Mouse (Mus musculus) midbrain, embryonic 14.5 days (tissue): Measurements from ENCODE around the gene Ip6k1. TPM values are rescaled to one million over a fixed set of nuclear protein-coding genes. Genes with fewer than 3 reads are reported as not detected.
A peak's percentile ranks its signal among the peaks of the same experiment; 100 is the strongest.

Experiments used
- ATAC-seq: fragments of 200-750 bp; cut with Nextera tagmentation; 2 replicates; pipeline ENCODE4 v1.8.0; 2017; ENCODE audit warnings: moderate number of reproducible peaks, moderate library complexity; ENCODE audit not compliant: low FRiP score, low TSS enrichment
- DNase-seq: peaks from one replicate; pipeline ENCODE4 v3.0.0-alpha.2; 2015
- H3K27ac ChIP-seq: fragments of 300-500 bp; sonication (generic); replicated peaks from 2 replicates; pipeline ENCODE4 v1.5.1; 2014; ENCODE audit warnings: mild to moderate bottlenecking, low read depth, low read length, moderate library complexity
- H3K27me3 ChIP-seq: fragments of 300-500 bp; sonication (generic); 2 replicates; pipeline ENCODE4 v1.6.1; 2014; ENCODE audit warnings: low read length, control low read depth, mixed read lengths; ENCODE audit not compliant: control insufficient read depth, insufficient read depth
- H3K36me3 ChIP-seq: fragments of 300-500 bp; sonication (generic); 2 replicates; pipeline ENCODE4 v1.6.1; 2014; ENCODE audit warnings: low read length, control low read depth; ENCODE audit not compliant: control insufficient read depth, insufficient read depth
- H3K4me1 ChIP-seq: fragments of 300-500 bp; sonication (generic); 2 replicates; pipeline ENCODE4 v1.6.1; 2014; ENCODE audit warnings: mild to moderate bottlenecking, antibody characterized with exemption, low read length, control low read depth; ENCODE audit not compliant: control insufficient read depth, insufficient read depth
- H3K4me2 ChIP-seq: fragments of 300-500 bp; sonication (generic); 2 replicates; pipeline ENCODE4 v1.6.1; 2014; ENCODE audit warnings: mild to moderate bottlenecking, low read length, moderate library complexity
- H3K4me3 ChIP-seq: fragments of 300-500 bp; sonication (generic); replicated peaks from 2 replicates; pipeline ENCODE4 v1.5.1; 2014; ENCODE audit warnings: low read depth, low read length
- H3K9ac ChIP-seq: fragments of 300-500 bp; sonication (generic); replicated peaks from 2 replicates; pipeline ENCODE4 v1.6.1; 2014; ENCODE audit warnings: mild to moderate bottlenecking, low read length, moderate library complexity
- H3K9me3 ChIP-seq: fragments of 300-500 bp; sonication (generic); 2 replicates; pipeline ENCODE4 v1.6.1; 2016; ENCODE audit warnings: low read length, control low read depth, mixed read lengths; ENCODE audit not compliant: control insufficient read depth
- WGBS: fragments of 180-500 bp; shearing (Covaris S2); extraction: QIAGEN DNeasy Blood & Tissue Kit; methylation state at CpG from one replicate; pipeline ENCODE4 v1.1.7; 2014; 5-methylcytosine and 5-hydroxymethylcytosine counted together
- polyA plus RNA-seq: library from polyadenylated mRNA; unstranded; fragments of >200 nt; fragmentation: Nextera tagmentation; extraction: Ambion mirVana; gene quantifications from 2 replicates; pipeline ENCODE4 v1.2.1, GENCODE M21; 2014

Ip6k1 gene
- polyA plus RNA-seq, 1 experiment from 2014 or later, result 61.1 TPM

GRCm38 (mm10) chr9:107985131-107986119 is 16.9 kb upstream of the Ip6k1 start, which contains the start of gene Inka1:
Inka1 (minus strand) TSS chr9:107985879.
- DNase-seq (peak; percentile 85), ATAC-seq (peak; percentile 84)
- peak within 1 kb of the TSS; percentile 54 for H3K4me3 ChIP-seq
- 0 out of 2 replicates have a peak, but pooled peaks cover 8% of the 10 kb centered on the region for H3K4me1 ChIP-seq
- no peaks in the 10 kb centered on the region for H3K36me3 ChIP-seq
- no peak within 1 kb of the TSS for H3K27ac ChIP-seq
- peak within 1 kb of the TSS; percentile 62 for H3K9ac ChIP-seq
- peak within 1 kb of the TSS; percentile 75 for H3K4me2 ChIP-seq
- under 1% methylated on average over 58 of the region's 58 CpGs for WGBS
- H3K9me3 ChIP-seq, result no peaks in the 10 kb centered on the region
- peaks cover 13% of the 10 kb centered on the region; the same call in 1 of the 2 replicates for H3K27me3 ChIP-seq

GRCm38 (mm10) chr9:107986376-107986775 is 15.9 kb upstream of the Ip6k1 start:
- H3K9me3 ChIP-seq, result no peaks in the 10 kb centered on the region
- peak overlapping the region; percentile 75 for H3K4me2 ChIP-seq
- H3K27ac ChIP-seq, result no peak overlapping the region
- H3K9ac ChIP-seq, result no peak overlapping the region
- H3K4me3 ChIP-seq, result no peak overlapping the region
- DNase-seq (peak; percentile 88), ATAC-seq (peak; percentile 52; the same call in 1 of the 2 replicates)
- H3K4me1 ChIP-seq, result 0 out of 2 replicates have a peak, but pooled peaks cover 8% of the 10 kb centered on the region
- peaks cover 13% of the 10 kb centered on the region; the same call in 1 of the 2 replicates for H3K27me3 ChIP-seq
- 4% methylated on average over 18 of the region's 18 CpGs for WGBS
- no peaks in the 10 kb centered on the region for H3K36me3 ChIP-seq

- Histone ChIP-seq H3K36me3 (no peaks in the 10 kb centered on the region), H3K9me3 (no peaks in the 10 kb centered on the region), H3K4me2 (no peak overlapping the region), H3K9ac (no peak overlapping the region), H3K4me1 (0 out of 2 replicates have a peak, but pooled peaks cover 8% of the 10 kb centered on the region), H3K4me3 (no peak overlapping the region), H3K27ac (no peak overlapping the region), H3K27me3 (peaks cover 13% of the 10 kb centered on the region; the same call in 1 of the 2 replicates)
- ATAC-seq (no peak), DNase-seq (no peak)
- 85% methylated on average over 3 of the region's 3 CpGs for WGBS
Observed at GRCm38 (mm10) chr9:107987950-107988349, 14.4 kb upstream of the Ip6k1 start.

- Histone ChIP-seq H3K9ac (no peak within 1 kb of the TSS), H3K27me3 (no peaks in the 10 kb centered on the region), H3K4me1 (no peaks in the 10 kb centered on the region), H3K9me3 (no peaks in the 10 kb centered on the region), H3K4me2 (no peak within 1 kb of the TSS), H3K4me3 (no peak within 1 kb of the TSS), H3K36me3 (no peaks in the 10 kb centered on the region), H3K27ac (no peak within 1 kb of the TSS)
- 71% methylated on average over 2 of the region's 2 CpGs for WGBS
- DNase-seq (no peak), ATAC-seq (no peak)
Observed at GRCm38 (mm10) chr9:107992197-107992596, 10.1 kb upstream of the Ip6k1 start, which contains the start of gene Cdhr4. Cdhr4 (plus strand) TSS chr9:107992497.

GRCm38 (mm10) chr9:107993013-107993412 is 9.3 kb upstream of the Ip6k1 start:
- WGBS, result 84% methylated on average over 11 of the region's 11 CpGs
- H3K27me3 ChIP-seq, result no peaks in the 10 kb centered on the region
- H3K36me3 ChIP-seq, result no peaks in the 10 kb centered on the region
- no peak overlapping the region for H3K4me3 ChIP-seq
- DNase-seq (no peak), ATAC-seq (no peak)
- no peak overlapping the region for H3K4me2 ChIP-seq
- H3K4me1 ChIP-seq, result no peaks in the 10 kb centered on the region
- no peaks in the 10 kb centered on the region for H3K9me3 ChIP-seq
- no peak overlapping the region for H3K27ac ChIP-seq
- no peak overlapping the region for H3K9ac ChIP-seq

- ATAC-seq (no peak), DNase-seq (no peak)
- Histone ChIP-seq H3K4me1 (no peaks in the 10 kb centered on the region), H3K27ac (no peak overlapping the region), H3K36me3 (no peaks in the 10 kb centered on the region), H3K4me2 (no peak overlapping the region), H3K27me3 (no peaks in the 10 kb centered on the region), H3K9ac (no peak overlapping the region), H3K9me3 (no peaks in the 10 kb centered on the region), H3K4me3 (no peak overlapping the region)
- WGBS, result 65% methylated on average over 2 of the region's 2 CpGs
Observed at GRCm38 (mm10) chr9:107994464-107994863, 7.8 kb upstream of the Ip6k1 start.

- H3K4me3 ChIP-seq, result no peak overlapping the region
- ATAC-seq (no peak), DNase-seq (no peak)
- no peaks in the 10 kb centered on the region for H3K9me3 ChIP-seq
- H3K27me3 ChIP-seq, result no peaks in the 10 kb centered on the region
- H3K36me3 ChIP-seq, result no peaks in the 10 kb centered on the region
- H3K27ac ChIP-seq, result no peak overlapping the region
- WGBS, result 96% methylated on average over 21 of the region's 21 CpGs
- H3K9ac ChIP-seq, result no peak overlapping the region
- H3K4me1 ChIP-seq, result no peaks in the 10 kb centered on the region
- H3K4me2 ChIP-seq, result no peak overlapping the region
Observed at GRCm38 (mm10) chr9:107995513-107995912, 6.8 kb upstream of the Ip6k1 start.

GRCm38 (mm10) chr9:107996049-107996448 is 6.3 kb upstream of the Ip6k1 start, which contains the start of gene Gm20662:
Gm20662 (plus strand) TSS chr9:107996349.
- DNase-seq (no peak), ATAC-seq (no peak)
- Histone ChIP-seq H3K27ac (no peak within 1 kb of the TSS), H3K4me2 (no peak within 1 kb of the TSS), H3K9me3 (no peaks in the 10 kb centered on the region), H3K4me3 (no peak within 1 kb of the TSS), H3K36me3 (no peaks in the 10 kb centered on the region), H3K9ac (no peak within 1 kb of the TSS), H3K4me1 (no peaks in the 10 kb centered on the region), H3K27me3 (no peaks in the 10 kb centered on the region)
- 87% methylated on average over 5 of the region's 5 CpGs for WGBS
